Mouse (Mus musculus) CH12.LX (cell line): ENCODE measurements at regions not wholly inside any gene's neighbourhood (a gene's known extent, or its start where the extent isn't known, plus 50 kb on each side); places are given as distances from the start of the nearest gene placed in this dataset.

Experiments used
- CTCF ChIP-seq, 2 experiments: IDR thresholded peaks in 1 of 2; conservative IDR thresholded peaks in 1 of 2; 2 replicates each; pipeline ENCODE4 v1.5.1; 2011 to 2012; ENCODE audit warnings: low read depth in 2 of 2, low read length in 2 of 2, improper control_type of control experiment in 1 of 2, inconsistent platforms in 1 of 2, mild to moderate bottlenecking in 1 of 2, moderate library complexity in 1 of 2
- HCFC1 ChIP-seq: IDR thresholded peaks from 2 replicates; pipeline ENCODE4 v1.6.1; 2012; ENCODE audit warnings: low read depth, mild to moderate bottlenecking, inconsistent platforms, low read length, improper control_type of control experiment
- NELFE ChIP-seq: IDR thresholded peaks from 2 replicates; pipeline ENCODE4 v1.6.1; 2011; ENCODE audit warnings: low read depth, low read length, improper control_type of control experiment
- POLR2A ChIP-seq: IDR thresholded peaks from 2 replicates; pipeline ENCODE4 v1.6.1; 2011; ENCODE audit warnings: low read depth, mild to moderate bottlenecking, improper control_type of control experiment, low read length
- SMC3 ChIP-seq: IDR thresholded peaks from 2 replicates; pipeline ENCODE4 v1.6.1; 2011; ENCODE audit warnings: low read depth, low read length, improper control_type of control experiment

DNA sequence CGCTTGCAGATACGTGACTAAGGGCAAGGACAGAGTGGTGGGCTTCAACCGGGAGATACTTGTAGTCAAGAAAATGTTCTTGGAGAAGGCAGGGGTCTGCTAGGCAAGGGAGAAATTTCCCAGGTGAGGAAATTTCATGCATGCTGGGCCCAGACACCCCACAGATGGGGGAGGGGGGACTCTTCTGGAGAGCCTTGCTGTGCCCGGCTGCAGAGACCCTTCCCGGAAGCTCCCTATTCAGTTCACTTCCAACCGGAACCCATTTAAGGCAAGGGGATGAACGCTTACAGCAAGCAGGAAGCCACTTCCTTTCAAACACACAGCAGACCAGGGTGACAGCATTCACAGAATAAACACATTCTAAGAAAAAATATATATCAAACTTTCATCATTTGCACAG is 124.8 kb downstream of the Tm2d1 start:
- TF ChIP-seq HCFC1 (no peak), CTCF (conservative IDR thresholded peaks at IDR 0.05 in 1 of 2, IDR thresholded peaks at IDR 0.05 in 1 of 2; ENCODE audit: low read depth in 2 of 2, low read length in 2 of 2) (no peak), NELFE (no peak), POLR2A (no peak), SMC3 (no peak)
